Mouse (Mus musculus) embryonic fibroblast, embryonic 13.5 days (primary cell): Measurements from ENCODE around the gene Gm28048.

Experiments used
- CTCF ChIP-seq: IDR thresholded peaks from 2 replicates; pipeline ENCODE4 v1.5.1; 2011; ENCODE audit warnings: mild to moderate bottlenecking, control low read depth, low read length, moderate library complexity, borderline replicate concordance; ENCODE audit not compliant: insufficient read depth
- POLR2A ChIP-seq: IDR thresholded peaks from 2 replicates; pipeline ENCODE4 v1.6.1; 2011; ENCODE audit warnings: low read depth, mild to moderate bottlenecking, control low read depth, low read length, moderate library complexity

- TF ChIP-seq CTCF (no peak), POLR2A (no peak)
Measured at GRCm38 (mm10) chr11:23008824-23009200, 26.9 kb upstream of the Gm28048 start.
